Mouse (Mus musculus) stomach, postnatal 0 days (tissue): ENCODE results near the gene Cnrip1.

Experiments used
- CTCF ChIP-seq: IDR thresholded peaks from 2 replicates; pipeline ENCODE4 v1.5.1; 2016; ENCODE audit warnings: antibody characterized with exemption, low read depth, mild to moderate bottlenecking, moderate library complexity
- EP300 ChIP-seq: optimal IDR thresholded peaks from 2 replicates; pipeline ENCODE3; 2016; ENCODE audit warnings: antibody characterized with exemption

DNA sequence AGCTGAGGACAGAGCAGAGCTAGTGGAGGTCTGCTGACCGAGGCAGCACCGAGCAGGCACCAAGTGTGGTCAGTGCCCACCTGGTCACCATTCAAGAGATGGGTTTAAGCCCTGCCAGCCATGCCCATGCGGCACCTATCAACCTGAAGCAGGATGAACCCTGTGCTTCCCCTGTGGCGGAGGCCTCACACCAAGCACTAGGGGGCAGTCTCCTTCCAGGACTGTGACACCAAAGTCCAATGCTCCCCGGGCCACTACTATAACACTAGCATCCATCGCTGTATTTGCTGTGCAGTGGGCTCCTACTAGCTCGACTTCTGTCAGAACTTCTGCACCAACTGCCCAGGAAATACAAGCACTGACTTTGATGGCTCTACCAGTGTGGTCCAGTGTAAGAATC lies 32.1 kb upstream of the Cnrip1 start:
- TF ChIP-seq CTCF (peak; percentile 10; the same call in 1 of the 2 replicates), EP300 (no peak)
